Mouse (Mus musculus) WW6 (cell line): ENCODE measurements around the gene Nkx3-2.

Experiments
- DNase-seq: peaks from one replicate; pipeline ENCODE4 v3.0.0-alpha.2; 2013; ENCODE audit warnings: low read depth, low spot score

Nkx3-2 gene

DNA sequence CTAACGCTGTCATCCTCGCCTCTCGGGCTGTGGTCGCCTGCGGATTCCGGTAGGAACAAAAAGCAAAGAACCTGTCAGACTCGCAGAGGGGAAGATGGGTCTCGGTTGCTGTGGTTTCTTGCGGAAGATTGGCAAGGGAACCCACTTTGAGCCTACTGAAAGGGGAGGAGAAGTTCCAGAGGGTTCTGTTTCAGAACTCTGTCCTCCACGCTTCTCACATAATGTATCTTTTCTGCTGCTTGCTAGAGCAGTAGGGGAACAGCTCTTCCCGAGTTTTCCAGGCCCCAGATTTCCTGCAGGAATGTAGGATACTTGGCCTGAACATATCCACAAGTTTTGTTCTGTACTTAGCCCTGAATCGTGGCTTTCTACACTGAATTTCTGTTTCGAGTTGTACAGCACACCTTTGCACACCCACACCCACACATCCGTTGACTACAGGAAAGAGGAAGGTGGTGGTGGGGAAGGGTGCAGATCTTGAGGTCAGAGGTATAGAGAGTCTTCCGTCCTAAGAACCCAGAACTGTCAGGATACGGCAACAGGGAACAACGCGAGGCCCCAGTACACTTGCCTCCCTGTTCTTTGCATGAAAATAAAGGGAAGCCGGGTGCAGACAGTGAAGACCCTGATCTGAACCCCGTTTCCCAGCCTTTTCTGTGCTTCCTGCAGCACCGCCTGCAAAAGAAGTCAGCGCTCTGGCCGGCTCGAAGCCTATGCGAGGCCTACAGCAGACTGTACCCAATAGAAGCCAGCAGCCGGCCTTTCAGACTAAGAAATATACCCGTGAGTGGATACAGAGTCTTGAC, 2.0 kb downstream of the Nkx3-2 start:
- no peak for DNase-seq

DNA sequence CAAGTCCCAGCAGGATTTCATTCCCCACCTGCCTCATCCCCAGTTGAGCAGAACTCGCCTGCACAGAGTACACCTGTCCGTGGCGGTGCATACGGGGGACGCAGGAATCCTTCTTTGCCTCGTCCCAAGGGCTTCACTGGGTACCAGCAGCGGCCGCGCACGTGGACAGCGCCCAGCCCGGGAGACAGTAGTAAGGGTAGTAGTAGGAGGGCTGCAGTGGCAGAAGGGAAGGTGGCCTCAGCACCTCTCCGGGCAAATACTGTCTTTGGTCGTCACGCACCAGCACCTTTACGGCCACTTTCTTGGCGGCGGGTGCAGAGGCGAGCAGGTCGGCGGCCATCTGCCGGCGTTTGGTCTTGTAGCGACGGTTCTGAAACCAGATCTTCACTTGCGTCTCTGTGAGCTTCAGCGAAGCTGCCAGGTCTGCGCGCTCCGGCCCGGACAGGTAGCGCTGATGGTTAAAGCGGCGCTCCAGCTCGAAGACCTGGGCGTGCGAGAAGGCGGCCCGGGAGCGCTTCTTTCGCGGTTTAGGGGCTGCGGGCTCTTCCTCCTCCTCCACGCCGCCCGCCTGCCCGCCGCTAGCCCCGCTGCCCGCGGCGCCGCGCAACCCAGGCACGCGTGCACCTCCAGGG, 2.7 kb downstream of the Nkx3-2 start:
- DNase-seq = no peak

DNA sequence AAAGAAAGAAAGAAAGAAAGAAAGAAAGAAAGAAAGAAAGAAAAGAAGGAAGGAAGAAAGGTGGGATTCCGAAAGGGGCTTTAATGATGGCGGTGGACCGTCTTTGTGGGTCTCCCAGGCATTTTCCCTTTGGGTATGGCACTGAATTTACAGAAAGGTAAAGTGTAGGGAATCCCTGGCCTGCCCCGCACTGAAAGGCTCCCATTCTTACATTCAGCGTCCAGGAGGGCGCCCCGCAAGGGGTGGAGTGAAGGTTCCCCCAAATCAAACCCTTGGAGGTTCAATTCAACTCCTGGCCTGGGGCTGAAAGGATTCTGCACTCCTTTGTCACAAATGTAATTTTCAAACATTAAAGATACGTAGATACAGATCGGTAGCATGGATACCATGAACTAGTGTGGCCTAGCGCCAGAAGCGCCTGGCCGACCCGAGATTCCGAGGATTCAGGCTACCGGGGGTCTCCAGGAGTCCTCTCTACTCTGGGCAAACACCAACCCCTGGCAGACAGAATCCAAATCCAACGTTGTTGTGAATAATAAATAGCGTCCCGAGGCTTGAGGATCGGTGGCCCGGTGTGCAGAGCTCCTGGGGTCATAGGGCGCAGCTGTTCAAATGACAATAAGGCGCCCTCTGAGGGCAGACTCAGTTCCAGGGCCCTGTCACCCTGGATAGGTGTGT, 3.3 kb downstream of the Nkx3-2 start:
- no peak for DNase-seq

DNA sequence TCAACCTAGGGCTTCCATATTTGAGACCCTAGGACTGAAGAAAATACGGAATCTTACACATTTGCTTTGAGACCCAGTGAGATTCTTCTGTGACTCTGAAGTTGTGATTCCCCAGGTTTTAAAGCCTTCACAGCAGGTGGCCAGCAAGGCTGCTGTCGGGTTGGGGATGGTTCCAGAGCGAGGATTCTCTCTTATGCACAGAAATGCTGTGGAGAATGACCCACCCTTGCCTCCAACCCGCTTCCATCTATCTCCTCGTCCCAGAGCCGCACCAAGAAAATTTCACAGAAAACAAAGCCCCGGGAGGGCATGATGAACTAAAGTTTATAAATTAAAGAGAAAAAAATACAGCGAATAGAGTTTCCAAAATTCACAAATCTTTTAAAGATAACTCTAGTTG, 4.2 kb downstream of the Nkx3-2 start:
- no peak for DNase-seq

DNA sequence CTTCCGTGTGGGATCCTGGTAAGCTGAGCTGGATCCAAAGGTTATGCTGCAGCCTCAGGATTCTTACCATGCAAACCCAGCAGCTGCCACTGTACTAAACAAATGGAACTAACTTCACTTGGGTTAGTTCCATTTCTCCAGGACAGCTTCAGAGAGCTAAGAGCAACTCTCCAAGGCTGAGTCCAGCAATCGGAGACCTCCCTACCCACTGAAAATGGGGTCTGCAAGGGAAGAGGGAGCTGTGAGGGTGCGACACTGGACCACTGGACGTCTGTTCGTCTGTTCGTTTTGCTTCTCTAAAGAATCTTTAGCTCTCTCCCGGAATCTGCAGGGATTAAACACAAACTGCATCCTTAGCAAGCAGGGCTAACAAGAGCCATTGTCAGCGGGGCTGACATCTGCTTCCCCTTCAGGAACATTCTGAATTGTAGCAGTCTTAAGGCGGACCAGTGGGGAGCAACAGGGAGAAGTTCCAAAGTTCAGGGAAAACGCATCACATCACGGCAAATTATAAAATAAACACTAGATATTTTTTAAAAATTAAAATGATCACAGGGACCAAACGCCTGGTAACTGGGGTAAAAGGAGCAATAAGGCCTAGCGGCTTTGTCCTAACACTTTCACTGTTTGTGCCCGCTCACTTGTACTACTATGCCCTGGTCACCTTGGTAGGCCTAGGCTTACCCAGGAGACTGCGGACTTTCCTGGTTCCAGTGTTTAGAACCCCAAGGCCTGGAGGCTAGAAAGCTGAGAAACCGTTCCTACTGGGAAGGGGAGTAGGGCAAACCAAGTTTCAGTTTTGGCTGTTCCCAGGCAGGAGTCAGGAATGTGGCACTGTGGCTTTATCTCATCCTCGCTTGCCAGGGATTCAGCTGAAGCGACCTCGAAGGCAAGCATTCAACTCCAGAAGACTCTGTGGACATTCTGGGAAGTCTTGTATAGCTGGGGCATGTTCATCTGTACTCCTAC, 5.3 kb downstream of the Nkx3-2 start:
- DNase-seq = no peak

DNA sequence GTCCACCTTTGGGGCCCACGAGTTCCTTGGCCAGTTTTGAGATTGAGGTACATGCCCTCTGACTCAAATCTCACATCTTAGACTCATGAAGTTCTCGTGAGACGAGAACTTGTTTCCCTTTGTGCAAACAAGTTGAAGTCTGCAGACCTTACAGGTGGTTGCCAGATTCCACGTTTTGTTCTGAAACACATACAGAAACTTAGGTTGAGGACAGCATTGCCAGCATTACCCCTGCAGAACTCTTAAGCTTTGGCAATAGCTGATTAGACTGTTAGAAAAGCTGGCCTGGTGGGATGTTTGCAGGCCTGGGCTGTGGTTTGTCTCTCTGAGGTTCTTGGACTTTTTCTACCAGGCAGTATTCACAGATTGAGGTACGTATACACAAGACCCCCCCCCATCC, 7.0 kb downstream of the Nkx3-2 start:
- DNase-seq = no peak

DNA sequence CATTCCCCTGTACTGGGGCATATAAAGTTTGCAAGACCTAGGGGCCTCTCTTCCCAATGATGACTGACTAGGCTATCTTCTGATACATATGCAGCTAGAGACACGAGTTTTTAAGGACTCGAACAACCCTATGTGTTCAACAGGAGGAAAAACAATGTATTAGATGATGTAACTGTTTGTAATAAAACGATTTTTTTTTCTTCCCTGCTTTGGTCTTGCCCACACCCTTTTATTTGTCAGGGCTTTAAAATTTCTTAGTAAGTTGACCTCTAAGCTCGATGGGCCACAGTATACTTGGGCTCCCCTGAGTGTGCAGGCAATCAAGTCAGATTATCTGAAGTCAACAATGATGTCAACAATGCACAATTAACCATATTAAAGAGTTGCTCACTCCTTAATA, 7.9 kb downstream of the Nkx3-2 start:
- no peak for DNase-seq

DNA sequence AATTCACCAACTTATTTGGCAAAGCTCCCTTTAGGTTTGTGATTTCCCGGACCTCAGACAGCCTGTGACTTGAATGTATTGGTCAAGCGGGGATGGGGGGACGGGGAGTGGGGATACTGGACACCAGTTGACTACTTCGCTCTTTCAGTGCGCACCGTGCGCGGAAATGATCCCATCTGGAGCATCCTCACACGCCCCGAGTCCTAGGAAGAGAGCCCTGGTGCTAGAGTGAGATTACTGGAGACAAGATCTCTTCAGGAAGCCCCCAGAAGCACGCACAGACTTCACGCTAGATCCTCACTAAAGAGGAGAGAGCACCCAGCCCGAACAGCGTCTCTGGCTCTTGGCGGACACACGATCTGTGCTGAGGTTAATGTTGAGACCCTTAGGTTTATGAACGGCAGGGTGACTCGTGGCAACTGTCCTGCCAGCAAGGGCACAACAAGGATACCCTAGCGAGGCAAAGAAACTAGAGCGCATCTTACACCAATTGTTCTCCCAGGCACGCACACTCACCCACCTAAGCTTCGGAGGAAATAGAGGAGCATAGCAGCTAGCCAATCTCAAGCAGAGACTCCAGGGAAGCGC, 8.8 kb downstream of the Nkx3-2 start:
- DNase-seq = no peak

DNA sequence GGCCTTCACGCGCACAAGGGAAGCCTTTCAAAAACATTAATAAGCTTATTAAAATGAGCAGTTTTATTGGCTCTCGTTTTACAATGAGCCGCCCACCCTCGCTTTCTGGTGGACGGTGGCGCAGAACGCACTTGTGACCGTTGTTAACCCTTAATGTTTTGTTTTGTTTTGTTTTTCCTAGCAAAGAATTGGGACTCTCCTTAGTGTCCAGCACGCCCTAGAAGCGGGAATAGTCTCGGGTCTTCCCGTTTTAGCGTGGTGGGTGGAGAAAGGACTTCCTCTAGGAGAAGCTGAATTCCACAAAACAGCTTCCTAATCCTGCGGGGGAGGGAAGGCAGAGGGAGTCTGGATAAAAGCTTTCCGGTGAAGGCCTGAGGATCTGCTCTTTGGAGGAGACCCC, 9.5 kb downstream of the Nkx3-2 start:
- no peak for DNase-seq

DNA sequence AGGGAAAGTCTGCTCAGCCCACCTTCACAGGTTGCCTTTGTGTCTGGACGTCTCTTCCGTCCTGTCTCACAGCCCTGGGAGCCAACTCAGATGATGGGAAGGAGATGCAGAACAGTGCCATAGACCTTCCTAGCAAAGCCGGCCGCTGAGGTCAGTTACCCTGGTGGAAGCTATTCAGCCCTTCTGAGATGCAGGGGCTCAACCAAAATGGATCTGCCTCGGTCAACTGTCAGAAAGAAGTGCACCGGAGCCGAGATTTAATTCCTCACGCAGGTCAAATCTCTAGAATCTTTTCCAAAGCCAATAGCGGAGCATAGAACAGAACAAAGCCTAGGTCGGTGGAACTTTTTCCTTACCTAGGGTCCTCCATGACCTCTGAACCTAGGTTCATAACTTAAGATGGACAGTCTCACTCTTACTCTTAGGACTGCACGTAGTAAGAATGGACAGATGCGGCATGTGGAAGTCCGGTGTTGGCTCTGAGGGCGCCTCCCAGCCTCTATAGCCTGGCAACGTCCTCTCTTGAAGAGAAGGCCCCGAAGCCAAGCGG, 10.0 kb downstream of the Nkx3-2 start:
- DNase-seq = no peak

DNA sequence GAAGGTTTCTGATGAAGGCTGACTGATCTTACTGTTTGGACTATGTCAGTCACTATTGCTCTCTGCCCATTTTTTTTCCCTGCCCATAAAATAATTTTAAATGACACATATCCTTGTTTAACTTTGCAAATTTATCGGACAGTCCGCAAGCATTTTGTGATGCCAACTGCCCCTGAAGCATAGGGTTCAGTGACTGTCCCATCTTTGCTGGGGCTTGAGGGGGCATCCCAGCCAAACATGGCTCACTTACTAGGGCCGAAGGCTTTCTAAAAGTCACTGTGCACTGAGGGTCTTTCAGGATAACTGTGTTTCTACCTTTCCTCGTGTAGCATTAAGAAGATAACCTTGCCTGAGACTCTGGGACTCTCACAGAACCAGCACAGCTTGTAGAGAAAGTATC, 11.6 kb downstream of the Nkx3-2 start:
- DNase-seq = no peak

DNA sequence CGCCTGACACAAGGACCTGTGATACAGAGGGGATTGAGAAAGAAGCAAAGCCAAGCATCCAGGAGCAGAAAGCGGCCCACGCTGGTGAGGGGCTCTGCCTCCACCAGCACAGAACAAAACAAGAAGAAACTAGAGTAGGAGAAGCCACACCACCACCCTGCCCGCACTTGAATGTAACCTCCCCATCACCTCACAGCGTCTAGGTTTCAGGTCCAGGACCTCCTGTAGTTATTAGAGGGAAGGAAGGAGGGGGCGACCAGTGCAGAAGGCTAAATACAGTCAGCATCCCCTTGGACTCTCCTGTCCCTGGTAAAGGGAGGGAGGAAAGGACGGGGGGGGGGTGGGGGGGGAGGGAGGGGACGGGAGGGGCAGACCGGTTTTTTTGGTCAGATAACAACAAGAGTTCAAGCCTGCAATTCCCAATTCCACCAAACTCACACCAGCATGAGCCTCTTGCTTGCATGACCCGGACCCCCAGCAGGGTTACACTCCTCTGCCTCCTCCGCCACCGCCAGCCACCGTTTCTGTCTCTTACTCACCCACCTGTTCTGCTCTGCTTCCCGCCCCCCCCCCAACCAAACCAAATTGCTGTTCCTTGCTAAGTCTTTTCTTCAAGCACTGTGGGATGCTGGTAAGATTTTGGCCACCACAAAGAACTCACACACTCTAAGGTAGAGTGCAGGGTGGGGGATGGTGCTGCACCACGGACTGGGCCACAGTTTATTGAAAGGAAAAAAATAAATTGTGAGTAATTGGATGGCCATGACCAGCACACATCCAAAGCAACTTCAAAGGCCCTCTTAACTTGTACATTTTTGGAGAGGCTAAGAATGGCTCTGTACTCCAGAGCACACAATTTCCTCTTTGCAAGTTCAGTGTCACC, 19.2 kb downstream of the Nkx3-2 start:
- no peak for DNase-seq

DNA sequence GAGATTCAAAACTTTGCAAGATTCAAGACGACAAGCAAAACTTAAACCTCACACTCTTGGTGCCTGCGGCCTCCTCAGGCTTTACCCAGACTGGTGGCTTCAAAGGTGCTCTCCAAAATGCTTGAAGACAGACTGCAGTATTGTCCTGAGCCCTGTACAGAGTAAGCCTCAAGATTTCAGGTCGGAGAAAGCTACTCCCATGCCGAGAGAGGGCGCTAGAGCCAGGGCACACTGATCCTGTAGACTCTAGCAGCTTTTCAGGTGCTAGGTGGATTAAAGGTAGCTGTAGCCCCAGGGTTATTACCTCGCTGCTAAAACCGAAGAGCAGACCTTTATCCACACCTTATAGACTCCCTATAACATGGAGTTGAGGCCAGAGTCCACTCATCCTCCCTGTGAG, 20.1 kb downstream of the Nkx3-2 start:
- DNase-seq = no peak

DNA sequence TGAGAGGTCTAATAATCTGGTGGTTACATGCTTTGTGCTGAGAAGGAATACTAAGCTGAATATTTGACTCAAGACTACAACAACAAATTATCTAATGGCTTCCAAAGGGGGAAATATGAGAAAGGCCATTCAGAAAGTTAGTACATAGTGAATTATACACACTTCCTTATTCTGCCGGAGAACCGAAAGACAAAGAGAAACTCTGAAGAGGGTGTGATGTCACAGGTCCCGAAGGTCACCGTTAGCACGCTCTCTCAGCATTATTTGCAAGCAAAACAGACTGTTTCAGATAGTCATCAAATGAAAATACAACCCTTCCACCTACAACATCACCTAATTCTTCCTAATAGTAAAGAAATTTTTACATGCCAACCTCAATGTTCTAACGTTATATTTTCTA, 25.5 kb downstream of the Nkx3-2 start:
- DNase-seq = no peak

DNA sequence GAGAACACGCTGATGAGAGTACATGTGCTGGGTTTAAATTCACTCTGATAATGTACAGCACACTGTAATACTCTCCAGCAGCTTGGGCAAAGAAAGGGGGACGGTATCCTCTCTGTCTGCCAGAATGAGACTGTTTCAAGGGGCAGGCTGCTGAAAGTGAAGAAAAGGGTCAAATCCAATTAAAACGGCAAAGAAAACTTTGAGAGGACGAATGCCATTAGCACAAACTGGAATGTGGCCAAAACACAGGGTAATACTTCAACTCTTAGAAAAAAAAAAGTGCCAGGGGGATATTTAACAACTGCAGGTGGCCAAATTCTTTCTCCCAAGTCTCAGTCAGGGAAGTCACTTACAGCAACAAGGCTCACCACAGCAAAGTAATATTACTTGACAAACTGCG, 27.3 kb downstream of the Nkx3-2 start:
- no peak for DNase-seq

DNA sequence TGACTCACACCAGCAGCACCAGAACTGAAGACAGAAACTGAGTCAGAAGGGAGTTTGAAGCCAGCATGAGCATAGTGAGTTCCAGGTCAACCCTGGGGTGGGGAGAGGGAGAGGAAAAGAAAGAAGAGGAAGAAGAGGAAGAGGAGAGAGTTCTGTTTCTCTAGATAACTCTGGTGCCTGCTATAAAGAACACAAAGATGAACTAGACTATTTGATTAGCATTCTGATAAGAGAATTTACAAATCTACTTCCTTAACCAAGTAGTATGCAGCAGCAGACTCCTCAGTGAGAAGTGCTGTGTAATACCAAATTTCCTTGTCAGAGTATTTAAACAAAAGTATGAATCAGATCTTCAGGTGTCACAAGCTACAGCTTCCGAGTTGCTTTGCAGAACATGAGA, 37.3 kb downstream of the Nkx3-2 start:
- DNase-seq = no peak

DNA sequence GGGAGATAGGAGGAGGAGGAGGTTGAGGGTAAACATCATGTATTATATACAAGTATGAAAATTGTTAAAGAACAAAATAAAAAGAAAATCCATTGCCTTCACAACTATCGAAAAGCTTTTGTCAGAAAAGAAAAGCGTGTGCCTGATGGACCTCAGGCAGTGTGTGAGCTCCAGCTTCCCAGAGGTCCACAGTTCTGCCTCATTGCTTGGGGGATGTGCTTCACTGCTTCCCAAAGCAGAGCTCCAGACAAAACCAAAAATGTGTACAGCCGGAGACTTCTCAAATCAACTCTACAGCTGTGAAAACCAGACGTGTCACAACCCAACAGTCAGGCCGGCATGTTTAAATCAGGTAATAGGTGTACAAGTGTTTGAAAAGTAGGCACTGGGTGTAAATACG, 38.7 kb downstream of the Nkx3-2 start:
- DNase-seq = no peak
